Mouse (Mus musculus) myocyte (in vitro differentiated cells): ENCODE data around the gene Plekha7.

Source experiments
- CEBPB ChIP-seq: IDR thresholded peaks from 2 replicates; pipeline ENCODE4 v1.6.1; 2011; ENCODE audit warnings: mild to moderate bottlenecking, moderate library complexity; ENCODE audit not compliant: poor library complexity, insufficient read depth, severe bottlenecking
- E2F4 ChIP-seq: IDR thresholded peaks from one replicate; pipeline ENCODE4 v1.6.1; 2011; ENCODE audit warnings: mild to moderate bottlenecking, control low read depth, moderate library complexity; ENCODE audit not compliant: insufficient read depth
- MYOD1 ChIP-seq, 3 experiments: IDR thresholded peaks; one replicate each; pipeline ENCODE4 v1.6.1; 2011; ENCODE audit warnings: control low read depth in 2 of 3, low read depth in 2 of 3, mild to moderate bottlenecking in 2 of 3, moderate library complexity in 1 of 3; ENCODE audit not compliant: insufficient read length in 2 of 3, control insufficient read depth in 1 of 3
- MYOG ChIP-seq, 3 experiments: IDR thresholded peaks; one replicate each; pipeline ENCODE4 v1.6.1; 2011; ENCODE audit warnings: control low read depth in 2 of 3, low read depth in 2 of 3, mild to moderate bottlenecking in 2 of 3; ENCODE audit not compliant: insufficient read length in 2 of 3, control insufficient read depth in 1 of 3, insufficient read depth in 1 of 3
- POLR2A ChIP-seq: IDR thresholded peaks from one replicate; pipeline ENCODE4 v1.6.1; 2011; ENCODE audit warnings: low read depth, mild to moderate bottlenecking, control low read depth, moderate library complexity; ENCODE audit not compliant: insufficient read length
- POLR2AphosphoS2 ChIP-seq: IDR thresholded peaks from one replicate; pipeline ENCODE4 v1.6.1; 2011; ENCODE audit warnings: low read depth, control low read depth; ENCODE audit not compliant: insufficient read length
- TCF3 ChIP-seq: IDR thresholded peaks from one replicate; pipeline ENCODE4 v1.6.1; 2011; ENCODE audit warnings: low read depth, control low read depth; ENCODE audit not compliant: insufficient read length
- USF1 ChIP-seq: IDR thresholded peaks from one replicate; pipeline ENCODE4 v1.6.1; 2011; ENCODE audit warnings: low read depth, mild to moderate bottlenecking, control low read depth, moderate library complexity

GRCm38 (mm10) chr7:116132078-116132477 lies 176.1 kb downstream of the Plekha7 start:
- no peak for TF ChIP-seq POLR2A
- no peak for TF ChIP-seq MYOG (IDR thresholded peaks at IDR 0.05; ENCODE audit: control insufficient read depth in 1 of 3, insufficient read depth in 1 of 3, insufficient read length in 2 of 3, low read depth in 2 of 3)
- TF ChIP-seq TCF3: no peak
- TF ChIP-seq POLR2AphosphoS2: no peak
- no peak for TF ChIP-seq USF1
- TF ChIP-seq E2F4: no peak
- no peak for TF ChIP-seq MYOD1 (IDR thresholded peaks at IDR 0.05; ENCODE audit: control insufficient read depth in 1 of 3, insufficient read length in 2 of 3, low read depth in 2 of 3)
- TF ChIP-seq CEBPB: no peak
